Mouse (Mus musculus) duodenum, adult 2 months (tissue): ENCODE results near the gene Bst2. TPM values are rescaled to one million over a fixed set of nuclear protein-coding genes. Genes with fewer than 3 reads are reported as not detected.

ENCODE experiments used
- polyA plus RNA-seq: library from polyadenylated mRNA; depleted of rRNA; stranded (reverse); fragments of >200 nt; gene quantifications from 2 replicates; pipeline ENCODE4 v1.2.3, GENCODE M21; 2012; ENCODE audit warnings: low replicate concordance; rRNA removed

Gene Bst2
- polyA plus RNA-seq: 119 and 255 TPM in 2 replicates

DNA sequence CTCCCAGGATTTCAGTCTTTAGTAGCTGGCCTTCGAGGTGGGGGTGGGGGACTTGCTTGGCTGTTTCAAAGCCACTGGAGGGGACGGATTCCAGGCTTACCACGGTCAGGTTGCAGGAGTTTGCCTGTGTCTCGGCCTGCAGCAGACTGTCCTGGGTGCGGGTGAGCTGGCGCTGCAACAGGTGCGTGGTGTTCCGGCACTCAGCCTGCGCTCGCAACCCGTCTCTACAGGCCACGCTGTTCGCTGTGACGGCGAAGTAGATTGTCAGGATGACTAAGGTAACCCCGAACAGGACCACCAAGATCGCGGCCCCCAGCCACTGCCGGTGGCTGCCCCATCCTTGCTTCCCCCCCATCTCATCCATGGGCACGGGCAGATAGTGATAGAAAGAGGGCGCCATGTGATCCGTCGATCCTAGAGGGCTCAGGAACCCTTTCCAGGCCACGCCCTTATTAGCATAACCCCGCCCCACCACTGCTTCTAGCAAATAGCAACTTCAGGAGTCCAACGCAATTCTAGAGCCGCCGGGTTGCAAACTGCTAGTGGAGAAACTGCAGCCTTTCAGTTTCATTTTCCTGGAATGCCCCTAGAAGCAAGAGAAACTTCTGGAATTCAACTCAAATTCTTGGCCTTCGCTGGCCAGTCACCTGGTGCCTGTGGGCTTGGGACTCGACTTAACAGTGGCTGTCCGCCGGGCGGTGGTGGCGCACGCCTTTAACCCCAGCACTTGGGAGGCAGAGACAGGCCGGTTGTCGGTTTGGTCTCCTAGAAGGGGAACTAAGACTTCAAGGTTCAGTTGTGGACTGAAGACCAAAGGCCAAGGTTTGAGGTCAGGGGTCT lies at the start of gene Bst2:
Bst2 (minus strand) TSS at position 429 of the 840 bp plus-strand sequence.

DNA sequence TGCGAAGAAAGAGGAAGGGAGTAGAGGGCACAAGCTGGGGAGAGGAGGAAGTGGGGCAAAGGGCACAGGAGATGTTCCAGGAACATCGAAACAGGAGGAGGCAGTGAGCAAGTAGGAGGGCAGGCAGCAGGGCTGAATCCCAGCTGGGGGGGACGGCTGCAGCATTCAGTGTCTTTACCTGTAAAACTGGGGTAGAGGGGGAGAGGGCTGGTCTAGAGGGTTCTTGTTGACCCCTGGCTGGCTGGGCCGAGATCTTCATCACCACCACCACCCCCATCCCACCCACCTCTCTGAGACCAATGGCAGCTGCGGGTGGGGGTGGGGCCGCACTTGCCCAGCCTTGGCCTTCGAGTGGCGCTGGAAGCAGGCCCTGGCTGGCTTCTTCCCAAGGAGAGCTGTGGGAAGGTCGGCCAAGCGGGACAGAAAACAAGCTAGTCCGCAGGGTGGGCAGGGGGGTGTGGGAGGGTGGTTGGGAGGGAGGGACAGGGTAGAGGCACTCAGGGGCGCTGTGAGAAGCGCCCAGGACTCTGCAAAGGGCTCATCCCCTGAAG lies 31.2 kb upstream of the Bst2 start, which contains the start of gene Slc27a1:
Slc27a1 (plus strand) TSS at position 496 of the 551 bp plus-strand sequence.

DNA sequence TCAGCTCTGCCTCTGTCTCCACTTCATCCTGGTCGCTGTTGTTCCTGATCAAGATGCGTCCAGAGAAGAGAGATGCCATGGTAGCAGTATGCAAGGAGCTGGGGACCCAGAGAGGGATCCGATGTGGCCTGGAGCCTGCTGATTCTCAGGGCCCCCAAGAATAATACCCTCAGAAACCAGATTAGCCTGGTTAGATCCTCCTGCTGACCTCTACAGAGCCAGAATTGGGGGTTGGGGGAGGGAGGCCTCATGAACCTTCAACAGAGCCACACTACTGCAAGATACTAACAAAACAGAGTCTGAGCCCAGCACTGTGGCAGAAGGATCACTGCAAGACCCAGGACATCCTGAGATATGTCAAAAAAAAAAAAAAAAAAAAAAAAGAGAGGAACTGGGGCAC lies 29.2 kb upstream of the Bst2 start, which contains the start of gene Nxnl1:
Nxnl1 (minus strand) TSS at position 101 of the 400 bp plus-strand sequence.

DNA sequence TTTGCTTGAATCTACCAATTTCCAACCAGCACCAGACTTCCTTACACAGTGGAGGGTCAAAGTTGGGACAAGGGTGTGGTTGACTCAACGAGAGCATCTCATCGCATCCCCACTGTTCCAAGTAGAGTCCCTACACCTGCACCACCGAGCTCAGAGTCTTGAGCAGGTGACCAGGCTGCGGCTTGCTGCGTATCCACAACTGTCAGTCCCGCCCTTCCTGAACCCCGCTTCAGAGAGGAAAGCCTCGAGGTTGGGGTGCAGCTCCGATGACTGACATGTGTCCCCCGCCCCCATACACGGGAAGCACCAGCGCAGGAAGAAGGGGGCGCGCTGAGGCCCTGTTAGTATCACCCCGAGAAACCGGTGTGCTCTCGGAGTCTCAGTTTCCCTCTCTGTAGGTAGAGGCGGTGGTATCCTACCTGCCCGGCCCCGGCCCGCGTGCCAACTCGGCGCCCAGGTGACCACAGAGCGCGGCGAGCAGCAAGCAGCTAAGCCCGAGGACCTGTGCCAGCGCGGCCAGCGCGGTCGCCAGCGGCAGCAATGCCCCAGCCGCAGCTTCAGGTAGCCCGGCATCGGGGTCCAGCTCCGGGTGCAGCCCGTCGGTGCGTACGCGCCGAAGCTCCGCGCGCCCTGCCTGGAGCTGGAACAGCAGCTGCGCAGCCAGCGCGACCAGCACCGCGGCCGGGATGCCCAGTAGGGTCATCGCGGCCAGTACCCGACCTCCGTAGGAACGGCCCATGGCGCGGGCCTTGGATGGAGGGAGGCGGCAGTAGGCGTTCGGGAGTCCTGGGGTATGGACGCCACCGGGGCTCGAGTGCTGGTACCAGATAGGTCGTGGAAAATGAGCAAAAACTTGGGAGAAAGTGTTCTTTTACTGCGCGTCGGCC lies 21.1 kb upstream of the Bst2 start, which contains the start of gene Tmem221:
Tmem221 (minus strand) TSS at position 801 of the 887 bp plus-strand sequence.

DNA sequence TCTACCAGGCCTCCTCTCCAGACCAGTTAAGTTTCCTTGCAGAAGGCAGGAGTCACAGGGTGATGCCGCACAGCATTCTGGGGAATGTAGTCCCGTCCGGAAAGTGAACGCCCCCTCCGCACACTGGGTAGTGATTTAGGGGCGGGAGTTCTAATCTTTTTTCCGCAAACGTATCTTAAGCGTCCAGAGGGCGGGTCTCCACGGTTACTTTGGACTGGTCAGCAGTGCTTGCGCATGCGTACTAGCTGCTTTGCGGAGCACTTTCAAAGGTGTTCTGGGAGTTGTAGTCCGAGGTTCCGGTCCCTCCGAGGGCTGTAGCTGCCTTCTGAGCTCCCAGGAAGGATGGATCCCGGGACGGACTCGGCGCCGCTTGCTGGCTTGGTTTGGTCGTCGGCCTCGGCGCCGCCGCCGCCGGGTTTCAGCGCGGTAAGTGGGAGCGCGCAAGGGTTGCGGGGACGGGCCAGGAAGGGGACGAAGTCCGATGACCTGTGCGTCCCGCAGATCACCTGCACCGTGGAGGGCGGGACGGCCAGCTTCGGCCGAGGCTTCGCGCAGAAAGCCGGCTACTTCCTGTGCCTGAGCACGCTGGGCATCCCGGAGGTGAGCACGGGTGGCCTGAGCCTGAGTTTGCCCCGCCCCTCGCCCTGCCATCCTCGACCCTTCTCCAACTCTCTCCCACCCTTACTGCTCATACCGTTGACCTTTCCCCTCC lies 5.5 kb upstream of the Bst2 start, which contains the start of gene Mvb12a:
Mvb12a (plus strand) TSS at position 291 of the 712 bp plus-strand sequence.

DNA sequence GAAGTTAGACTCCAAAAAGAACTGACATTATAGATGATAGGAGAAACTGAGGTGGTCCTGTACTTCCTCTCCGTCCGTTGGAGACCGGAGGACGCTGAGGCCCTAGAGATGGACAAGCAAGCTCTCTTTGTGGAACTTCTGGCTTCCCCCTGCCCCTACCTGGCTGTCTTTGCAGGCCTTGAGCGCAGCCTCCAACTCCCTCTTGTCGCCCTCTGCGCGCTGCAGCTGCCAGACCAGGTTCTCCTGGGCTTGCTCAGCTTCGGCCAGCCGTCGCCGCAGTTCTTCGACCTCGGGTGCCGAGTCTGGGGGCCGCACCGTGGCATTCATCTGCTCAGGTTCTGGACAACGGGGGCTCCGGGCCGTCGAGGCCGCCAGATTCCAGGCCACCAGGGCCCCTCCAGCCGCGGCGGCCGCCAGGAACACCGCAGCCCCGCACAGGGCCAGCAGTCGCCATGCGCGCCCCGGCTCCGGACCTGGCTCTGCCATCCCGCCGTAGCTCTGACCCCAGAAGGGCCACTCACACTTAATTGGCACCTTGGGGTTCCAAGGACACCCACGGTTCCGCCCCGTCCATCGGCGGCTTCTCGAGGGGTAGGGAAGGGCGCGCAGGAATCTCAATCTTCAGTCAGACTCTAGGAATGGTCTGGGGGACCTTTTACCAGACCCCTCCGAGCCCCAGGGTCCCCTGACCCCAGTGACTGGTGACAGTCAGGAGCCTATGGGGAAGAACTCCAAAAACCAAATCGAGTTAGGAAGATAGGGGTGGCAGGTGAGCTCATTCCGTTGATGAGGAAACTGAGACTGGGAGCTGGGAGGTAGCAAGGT lies 11.8 kb downstream of the Bst2 start, which contains the start of gene Ccdc194:
Ccdc194 (minus strand) TSS at position 486 of the 825 bp plus-strand sequence.

DNA sequence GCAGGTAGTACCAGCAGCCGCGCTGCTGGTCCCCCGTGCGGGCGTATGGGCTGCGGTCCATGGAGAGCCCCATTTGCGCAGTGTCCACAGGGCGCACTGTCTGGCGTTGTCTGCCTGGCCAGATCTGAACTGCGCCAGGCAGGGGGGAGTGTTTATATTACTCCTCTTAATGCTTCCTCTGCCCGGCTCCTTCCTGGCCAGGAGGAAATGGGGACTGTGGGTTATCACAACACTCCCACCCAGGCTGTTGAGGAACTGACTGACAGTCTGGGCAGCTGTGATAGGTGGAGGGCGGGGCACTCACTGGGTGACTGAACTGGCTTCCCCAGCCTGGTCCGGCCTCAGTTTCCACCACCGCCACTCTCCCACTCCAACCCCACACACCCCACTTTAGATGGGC lies 25.6 kb downstream of the Bst2 start, which contains the start of gene Plvap:
Plvap (minus strand) TSS at position 109 of the 400 bp plus-strand sequence.

DNA sequence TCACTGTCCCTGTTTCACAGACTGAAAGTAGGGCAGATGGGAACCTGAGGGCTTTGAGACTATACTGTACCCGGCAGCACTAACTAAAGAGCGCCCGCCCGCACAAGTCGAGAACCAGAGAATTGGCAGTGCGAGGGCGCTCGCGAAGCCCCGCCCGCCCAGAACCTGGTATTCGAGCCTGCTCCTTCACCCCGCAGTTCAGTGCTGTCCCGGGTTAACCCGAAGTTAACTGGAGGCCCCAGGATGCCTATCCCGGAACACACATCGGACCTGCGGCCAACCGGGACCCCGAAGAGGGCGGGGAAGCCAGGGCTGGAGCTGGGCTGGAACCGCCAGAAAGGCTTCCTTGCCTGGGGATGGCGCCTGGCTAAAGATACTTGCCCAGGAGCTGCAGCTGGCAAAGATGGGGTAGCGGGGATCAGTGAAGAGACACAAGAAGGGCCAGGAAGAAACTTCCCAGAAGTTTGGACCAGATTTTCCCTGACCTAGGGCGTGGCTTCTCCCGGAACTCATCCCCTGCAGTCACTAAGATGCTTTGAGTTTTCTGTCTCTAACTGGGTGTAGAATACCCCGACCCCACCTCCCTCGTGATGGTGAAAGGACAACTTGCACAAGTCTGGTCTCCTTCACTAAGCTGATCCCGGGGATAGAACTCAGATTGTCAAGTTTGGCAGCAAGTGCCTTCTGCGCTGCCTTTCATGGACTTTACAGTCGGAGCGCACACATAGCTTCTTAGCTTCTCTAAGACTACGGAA lies 49.4 kb downstream of the Bst2 start, which contains the start of gene Gtpbp3:
Gtpbp3 (plus strand) TSS at position 413 of the 755 bp plus-strand sequence.

DNA sequence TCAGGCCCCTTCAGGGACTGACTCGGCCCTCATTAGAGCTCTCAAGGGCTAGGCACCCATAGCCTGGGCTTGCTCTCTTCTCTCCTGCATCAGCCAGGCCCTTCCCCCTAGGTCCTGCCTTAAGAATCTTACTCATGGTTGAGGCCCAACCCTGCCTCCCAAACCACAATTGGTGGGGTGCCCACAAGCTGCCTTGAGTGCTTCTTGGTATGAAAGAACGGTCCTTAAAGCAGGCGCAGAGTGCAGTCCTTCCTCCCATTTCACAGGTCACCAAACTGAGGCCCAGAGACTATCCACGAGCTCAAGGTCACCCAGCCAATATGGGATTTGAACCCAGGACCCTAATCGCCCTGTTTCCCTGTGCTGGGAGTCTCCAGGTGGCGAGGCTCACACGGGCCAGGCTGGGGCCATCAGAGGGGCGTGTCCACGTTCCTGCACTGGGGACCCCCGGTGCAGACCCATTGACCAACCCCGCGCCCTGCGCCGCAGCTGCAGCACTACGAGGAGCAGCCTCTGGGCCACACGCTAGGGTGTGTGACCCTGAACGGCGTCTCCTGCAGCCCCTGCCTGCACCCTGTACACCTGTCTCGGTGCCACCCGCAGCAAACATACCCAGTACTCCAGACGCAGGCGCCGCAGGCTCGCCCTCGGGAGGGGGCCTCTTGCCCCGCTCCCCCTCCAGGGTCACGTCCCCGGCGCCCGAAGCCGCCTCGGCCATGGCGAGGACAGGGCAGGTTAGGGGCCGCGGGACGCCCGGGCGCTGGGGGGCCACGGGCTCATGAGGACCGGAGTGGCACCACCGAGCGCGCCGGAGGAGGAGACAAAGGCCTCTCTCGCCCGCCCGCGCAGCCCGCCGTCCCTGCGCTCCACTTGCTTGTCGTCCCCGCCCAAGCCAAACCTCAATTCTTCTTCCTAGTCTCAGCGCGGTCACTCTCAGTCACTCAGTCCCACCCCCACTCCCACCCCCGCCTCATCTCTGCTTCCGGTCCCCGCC lies 51.8 kb downstream of the Bst2 start, which contains the start of gene Ano8:
Ano8 (minus strand) TSS at position 822 of the 994 bp plus-strand sequence.

Other genes with a start within 250 kb of the Bst2 start
- 51.2 and 55.3 TPM in 2 replicates for gene Use1, start 170.6 kb downstream of the Bst2 start, polyA plus RNA-seq
- 25.0 and 66.9 TPM in 2 replicates for gene Ocel1, start 166.2 kb downstream of the Bst2 start, polyA plus RNA-seq
- 313 and 643 TPM in 2 replicates for gene Nr2f6, start 155.5 kb downstream of the Bst2 start, polyA plus RNA-seq
- 9.5 TPM in 2 replicates for gene Ushbp1, start 141.7 kb downstream of the Bst2 start, polyA plus RNA-seq
- 102 and 106 TPM in 2 replicates for gene Babam1, start 140.6 kb downstream of the Bst2 start, polyA plus RNA-seq
- gene Ankle1, start 131.4 kb downstream of the Bst2 start, polyA plus RNA-seq: 12.8 and 20.1 TPM in 2 replicates
- 17.3 and 22.0 TPM in 2 replicates for gene Abhd8, start 73.8 kb downstream of the Bst2 start, polyA plus RNA-seq
- 268 and 285 TPM in 2 replicates for gene Mrpl34, start 72.5 kb downstream of the Bst2 start, polyA plus RNA-seq
- gene Dda1, start 68.3 kb downstream of the Bst2 start, polyA plus RNA-seq: 83.6 and 99.3 TPM in 2 replicates
- 19.4 and 25.4 TPM in 2 replicates for gene Ano8, start 51.5 kb downstream of the Bst2 start, polyA plus RNA-seq
- gene Gtpbp3, start 49.4 kb downstream of the Bst2 start, polyA plus RNA-seq: 29.5 and 30.2 TPM in 2 replicates
- 270 and 394 TPM in 2 replicates for gene Plvap, start 25.7 kb downstream of the Bst2 start, polyA plus RNA-seq
- not detected in 2 replicates for gene Ccdc194, start 11.7 kb downstream of the Bst2 start, polyA plus RNA-seq
- 159 and 312 TPM in 2 replicates for gene Mvb12a, start 5.5 kb upstream of the Bst2 start, polyA plus RNA-seq
- 0.50 and 1.4 TPM in 2 replicates for gene Tmem221, start 21.4 kb upstream of the Bst2 start, polyA plus RNA-seq
- gene Nxnl1, start 29.1 kb upstream of the Bst2 start, polyA plus RNA-seq: not detected in 2 replicates
- 28.3 and 40.4 TPM in 2 replicates for gene Slc27a1, start 31.4 kb upstream of the Bst2 start, polyA plus RNA-seq
- 210 and 420 TPM in 2 replicates for gene Pgls, start 54.7 kb upstream of the Bst2 start, polyA plus RNA-seq
- gene Fam129c, start 60.2 kb upstream of the Bst2 start, polyA plus RNA-seq: 1.6 and 3.1 TPM in 2 replicates
- gene Colgalt1, start 73.5 kb upstream of the Bst2 start, polyA plus RNA-seq: 59.6 and 62.5 TPM in 2 replicates
- 0.39 and 1.9 TPM in 2 replicates for gene Unc13a, start 134.3 kb upstream of the Bst2 start, polyA plus RNA-seq
- gene Jak3, start 138.8 kb upstream of the Bst2 start, polyA plus RNA-seq: 14.8 and 17.5 TPM in 2 replicates
- gene Insl3, start 151.8 kb upstream of the Bst2 start, polyA plus RNA-seq: 24.2 and 26.5 TPM in 2 replicates
- 227 and 269 TPM in 2 replicates for gene B3gnt3, start 164.3 kb upstream of the Bst2 start, polyA plus RNA-seq
- gene Fcho1, start 188.3 kb upstream of the Bst2 start, polyA plus RNA-seq: 19.4 and 23.2 TPM in 2 replicates